Mouse (Mus musculus) liver, postnatal 0 days (tissue): ENCODE measurements around the gene Cfap74. TPM values are rescaled to one million over a fixed set of nuclear protein-coding genes. Genes with fewer than 3 reads are reported as not detected.
"Not testable (repeated sequence)": the region's sequence is repeated elsewhere in the genome, so short reads cannot be mapped to it uniquely, and the experiment has no call there.

Experiments
- ATAC-seq: fragments of 200-750 bp; cut with Nextera tagmentation; 2 replicates; pipeline ENCODE4 v1.8.0; 2017; ENCODE audit warnings: mild to moderate bottlenecking, moderate library complexity
- DNase-seq: peaks from one replicate; pipeline ENCODE4 v3.0.0-alpha.2; 2016
- H3K27ac ChIP-seq: fragments of 300-500 bp; sonication (generic); 2 replicates; pipeline ENCODE4 v1.5.1; 2014; ENCODE audit warnings: antibody characterized with exemption, moderate library complexity, mild to moderate bottlenecking, low read depth
- H3K27me3 ChIP-seq: fragments of 300-500 bp; sonication (generic); 2 replicates; pipeline ENCODE4 v1.6.1; 2014; ENCODE audit warnings: low read length, control low read depth, mixed read lengths; ENCODE audit not compliant: insufficient read depth
- H3K36me3 ChIP-seq: fragments of 300-500 bp; sonication (generic); replicated peaks from 2 replicates; pipeline ENCODE4 v1.6.1; 2014; ENCODE audit warnings: mild to moderate bottlenecking, control low read depth, low read length, moderate library complexity, mixed read lengths; ENCODE audit not compliant: insufficient read depth
- H3K4me1 ChIP-seq: fragments of 300-500 bp; sonication (generic); 2 replicates; pipeline ENCODE4 v1.6.1; 2014; ENCODE audit warnings: antibody characterized with exemption, mild to moderate bottlenecking, control low read depth; ENCODE audit not compliant: insufficient read depth
- H3K4me2 ChIP-seq: fragments of 300-500 bp; sonication (generic); 2 replicates; pipeline ENCODE4 v1.6.1; 2014; ENCODE audit warnings: low read depth, mild to moderate bottlenecking, low read length, moderate library complexity, mixed read lengths
- H3K4me3 ChIP-seq: fragments of 300-500 bp; sonication (generic); 2 replicates; pipeline ENCODE4 v1.5.1; 2014; ENCODE audit warnings: low read depth, low read length
- H3K9ac ChIP-seq: fragments of 300-500 bp; sonication (generic); replicated peaks from 2 replicates; pipeline ENCODE4 v1.6.1; 2014; ENCODE audit warnings: mild to moderate bottlenecking, moderate library complexity
- H3K9me3 ChIP-seq: fragments of 300-500 bp; sonication (generic); 2 replicates; pipeline ENCODE4 v1.6.1; 2016; ENCODE audit warnings: mild to moderate bottlenecking, control low read depth, low read length, mixed read lengths
- CTCF ChIP-seq: sonication (generic); IDR thresholded peaks from 2 replicates; pipeline ENCODE4 v1.5.1; 2016; ENCODE audit warnings: antibody characterized with exemption, low read depth
- EP300 ChIP-seq: IDR thresholded peaks from 2 replicates; pipeline ENCODE4 v1.6.1; 2016; ENCODE audit warnings: antibody characterized with exemption, low read depth, mild to moderate bottlenecking
- WGBS: fragments of 180-500 bp; shearing (Covaris S2); extraction: QIAGEN DNeasy Blood & Tissue Kit; methylation state at CpG from one replicate; pipeline ENCODE4 v1.1.7; 2014; ENCODE audit not compliant: insufficient replicate concordance; 5-methylcytosine and 5-hydroxymethylcytosine counted together
- polyA plus RNA-seq: library from polyadenylated mRNA; unstranded; fragments of >200 nt; fragmentation: Nextera tagmentation; extraction: Ambion mirVana; gene quantifications from 2 replicates; pipeline ENCODE4 v1.2.1, GENCODE M21; 2015

Gene Cfap74
- polyA plus RNA-seq, 1 experiment from 2014 or later, result 0.07 TPM

DNA sequence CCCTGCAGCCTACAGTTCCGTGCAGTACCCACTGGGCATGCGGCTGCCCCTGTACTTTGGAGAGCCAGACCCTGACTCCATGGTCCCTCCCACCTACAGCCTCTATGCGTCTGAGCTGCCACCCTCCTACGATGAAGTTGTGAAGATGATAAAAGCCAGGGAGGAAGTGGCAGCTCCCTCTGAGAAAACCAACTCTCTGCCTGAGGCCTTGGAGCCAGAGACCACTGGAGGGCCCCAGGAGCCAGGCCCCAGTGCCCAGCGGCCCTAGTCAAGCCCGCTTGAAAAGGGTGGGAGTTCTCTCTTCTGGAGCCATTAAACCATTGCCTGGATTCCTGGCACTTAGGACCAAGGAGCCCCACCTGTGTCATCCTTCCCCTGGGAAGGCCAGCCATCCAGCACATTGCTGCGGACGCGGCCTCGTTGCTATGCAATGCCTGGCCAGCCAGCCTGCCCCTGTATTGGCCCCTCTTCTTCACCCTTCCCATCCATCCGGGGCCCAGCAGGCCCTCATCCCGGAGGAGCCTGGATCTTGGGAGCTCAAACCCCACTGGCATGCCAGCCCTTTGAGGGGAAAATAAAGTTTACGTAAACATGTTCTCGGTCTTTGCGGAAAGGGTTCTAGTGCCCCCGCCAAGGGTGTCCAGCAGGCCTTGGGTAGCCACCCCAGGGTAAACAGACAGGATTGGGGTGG, 61.4 kb downstream of the Cfap74 start:
- no peak for TF ChIP-seq EP300
- TF ChIP-seq CTCF, result no peak
- H3K9me3 ChIP-seq, result no peaks in the 10 kb centered on the region
- peaks cover 6% of the 10 kb centered on the region; the same call in 1 of the 2 replicates for H3K27me3 ChIP-seq
- no peak overlapping the region for H3K9ac ChIP-seq
- no peaks in the 10 kb centered on the region for H3K36me3 ChIP-seq
- H3K4me2 ChIP-seq, result no peak overlapping the region
- DNase-seq, result no peak
- no peak overlapping the region for H3K4me3 ChIP-seq
- H3K27ac ChIP-seq, result no peak overlapping the region
- 73% methylated on average over 16 of the region's 16 CpGs for WGBS
- 0 out of 2 replicates have a peak, but pooled peaks cover 5% of the 10 kb centered on the region for H3K4me1 ChIP-seq
- ATAC-seq, result no peak

DNA sequence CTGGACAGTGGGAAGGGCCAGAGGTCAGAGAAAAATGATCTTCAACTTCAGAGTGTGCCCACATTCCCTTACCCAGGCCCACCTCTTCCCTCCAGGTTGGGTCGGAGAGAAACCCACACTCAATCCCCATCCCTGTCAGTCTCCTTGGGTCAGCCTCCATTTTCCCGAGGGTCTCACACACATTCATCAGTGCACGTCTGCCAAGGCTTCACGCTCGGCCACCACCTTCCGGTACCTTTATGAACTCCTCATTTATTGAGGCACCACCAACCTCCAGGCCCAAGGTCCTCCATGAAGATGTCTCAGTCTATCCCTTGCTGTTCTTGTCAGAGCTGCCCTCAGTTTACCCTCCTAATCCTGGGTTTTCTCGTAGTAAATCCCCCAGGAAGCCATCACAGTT, 62.0 kb downstream of the Cfap74 start:
- Histone ChIP-seq H3K36me3 (no peaks in the 10 kb centered on the region), H3K27me3 (peaks cover 6% of the 10 kb centered on the region; the same call in 1 of the 2 replicates), H3K27ac (no peak overlapping the region), H3K4me3 (no peak overlapping the region), H3K9me3 (no peaks in the 10 kb centered on the region), H3K9ac (no peak overlapping the region), H3K4me2 (no peak overlapping the region), H3K4me1 (0 out of 2 replicates have a peak, but pooled peaks cover 5% of the 10 kb centered on the region)
- no peak for TF ChIP-seq EP300
- TF ChIP-seq CTCF, result no peak
- 80% methylated on average over 7 of the region's 7 CpGs for WGBS
- DNase-seq (no peak), ATAC-seq (no peak)

DNA sequence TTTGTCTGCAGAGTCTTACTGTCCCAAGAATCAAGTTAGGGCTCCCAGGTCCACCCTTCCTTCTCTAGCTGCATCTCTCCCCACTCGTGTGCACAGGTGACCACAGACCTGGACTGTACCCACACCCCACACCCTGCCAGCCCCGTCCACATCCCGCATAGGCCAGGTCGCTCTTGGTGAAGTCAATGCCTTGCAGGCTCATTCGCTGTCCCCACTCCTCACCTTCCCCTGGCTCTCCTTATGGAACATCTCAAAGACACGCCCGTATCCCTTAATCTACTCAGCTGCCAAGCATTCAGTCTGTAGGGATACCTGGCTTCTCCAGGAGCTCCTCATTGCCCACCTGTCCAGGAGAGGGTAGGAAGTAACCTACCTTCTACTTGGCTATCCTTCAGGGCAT, 62.4 kb downstream of the Cfap74 start:
- Histone ChIP-seq H3K4me2 (no peak overlapping the region), H3K27me3 (peaks cover 6% of the 10 kb centered on the region; the same call in 1 of the 2 replicates), H3K27ac (no peak overlapping the region), H3K36me3 (no peaks in the 10 kb centered on the region), H3K4me1 (0 out of 2 replicates have a peak, but pooled peaks cover 5% of the 10 kb centered on the region), H3K9me3 (no peaks in the 10 kb centered on the region), H3K9ac (no peak overlapping the region), H3K4me3 (no peak overlapping the region)
- DNase-seq (no peak), ATAC-seq (no peak)
- 79% methylated on average over 7 of the region's 7 CpGs for WGBS
- TF ChIP-seq CTCF, result no peak
- no peak for TF ChIP-seq EP300

DNA sequence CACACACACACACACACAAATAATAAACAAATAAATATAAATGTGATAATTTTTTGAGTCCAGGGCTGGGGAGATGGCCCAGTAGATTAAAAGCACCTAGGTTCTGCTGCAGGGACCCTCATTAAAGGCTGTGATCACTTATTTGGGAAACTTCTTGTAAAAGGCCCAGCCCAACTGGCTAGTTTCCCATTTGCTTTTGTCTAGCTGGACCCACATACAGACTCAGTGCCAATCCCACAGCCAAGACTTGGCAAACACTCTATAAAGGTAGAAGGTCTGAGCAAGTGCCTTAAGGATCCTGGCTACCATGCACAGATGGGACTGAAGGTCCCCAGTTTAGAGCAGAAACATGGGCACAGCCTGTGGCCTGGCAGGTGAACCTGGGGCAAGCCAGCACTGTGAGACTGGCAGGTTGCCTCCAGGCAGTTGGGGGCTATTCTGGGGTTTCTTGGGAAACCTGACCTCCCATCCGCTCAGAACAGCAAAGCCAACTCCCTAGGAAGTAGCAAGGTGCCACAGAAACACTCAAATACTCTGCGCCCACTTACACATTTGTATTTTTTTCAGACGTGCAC, 63.8 kb downstream of the Cfap74 start:
- H3K9me3 ChIP-seq, result no peaks in the 10 kb centered on the region
- no peaks in the 10 kb centered on the region for H3K36me3 ChIP-seq
- H3K4me2 ChIP-seq, result no peak overlapping the region
- H3K4me1 ChIP-seq, result 0 out of 2 replicates have a peak, but pooled peaks cover 5% of the 10 kb centered on the region
- 64% methylated on average over 3 of the region's 3 CpGs for WGBS
- TF ChIP-seq EP300, result no peak
- TF ChIP-seq CTCF, result no peak
- DNase-seq (no peak), ATAC-seq (no peak)
- H3K4me3 ChIP-seq, result no peak overlapping the region
- no peak overlapping the region for H3K9ac ChIP-seq
- no peak overlapping the region for H3K27ac ChIP-seq
- peaks cover 6% of the 10 kb centered on the region; the same call in 1 of the 2 replicates for H3K27me3 ChIP-seq

DNA sequence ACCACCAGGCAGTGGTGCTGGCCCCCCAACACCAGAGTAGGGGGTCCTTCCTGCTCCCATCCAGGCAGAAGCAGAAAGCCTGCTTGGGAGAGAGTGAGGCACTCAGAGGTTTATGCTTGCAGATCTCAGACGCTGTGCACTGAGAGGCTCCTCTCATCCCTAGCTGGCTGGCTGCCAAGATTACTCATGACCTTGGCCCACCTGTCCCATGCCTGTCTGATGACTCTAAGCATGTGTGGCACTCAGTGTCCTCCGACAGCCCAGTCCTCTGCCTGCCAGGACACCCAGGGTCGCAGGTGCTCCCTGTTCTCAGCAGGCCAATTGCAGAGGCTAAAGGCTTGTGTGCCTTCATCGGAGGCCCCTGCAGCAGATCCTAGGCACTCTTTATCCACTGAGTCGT, 64.3 kb downstream of the Cfap74 start:
- Histone ChIP-seq H3K36me3 (no peaks in the 10 kb centered on the region), H3K4me1 (0 out of 2 replicates have a peak, but pooled peaks cover 5% of the 10 kb centered on the region), H3K9ac (no peak overlapping the region), H3K4me3 (no peak overlapping the region), H3K27ac (0 out of 2 replicates have a peak overlapping the region, but pooled peaks have one; percentile 11), H3K27me3 (peaks cover 6% of the 10 kb centered on the region; the same call in 1 of the 2 replicates), H3K4me2 (no peak overlapping the region), H3K9me3 (no peaks in the 10 kb centered on the region)
- TF ChIP-seq CTCF, result no peak
- TF ChIP-seq EP300, result no peak
- DNase-seq (peak; percentile 77), ATAC-seq (peak; percentile 83)
- WGBS, result 46% methylated on average over 5 of the region's 5 CpGs

DNA sequence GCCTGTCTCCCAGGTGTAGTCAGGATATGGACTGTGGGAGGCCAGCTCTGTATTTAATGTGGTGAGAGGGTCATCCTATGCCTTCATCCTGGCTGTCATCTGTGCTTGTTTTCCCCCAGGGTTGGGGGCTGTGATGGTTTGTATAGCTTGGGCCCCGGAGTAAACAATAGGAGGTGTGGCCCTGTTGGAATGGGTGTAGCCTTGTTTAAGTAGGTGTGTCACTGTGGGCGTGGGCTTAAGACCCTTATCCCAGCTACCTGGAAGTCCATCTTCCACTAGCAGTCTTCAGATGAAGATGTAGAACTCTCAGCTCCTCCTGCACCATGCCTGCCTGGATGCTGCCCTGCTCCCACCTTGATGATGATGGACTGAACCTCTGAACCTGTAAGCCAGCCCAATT, 64.8 kb downstream of the Cfap74 start:
- H3K9me3 ChIP-seq, DNase-seq, H3K27me3 ChIP-seq, H3K4me3 ChIP-seq, ATAC-seq, H3K4me1 ChIP-seq, H3K4me2 ChIP-seq, H3K36me3 ChIP-seq, H3K9ac ChIP-seq: not testable (repeated sequence)
- H3K27ac ChIP-seq, result 0 out of 2 replicates have a peak overlapping the region, but pooled peaks have one; percentile 11
- 46% methylated on average over 2 of the region's 2 CpGs for WGBS
